Mouse (Mus musculus): Measurements from ENCODE around the gene Fez1. TPM values are rescaled to one million over a fixed set of nuclear protein-coding genes. Genes with fewer than 3 reads are reported as not detected.

Fez1 gene
- polyA plus RNA-seq, 1 experiment from 2014 or later, result 3.6 TPM

DNA sequence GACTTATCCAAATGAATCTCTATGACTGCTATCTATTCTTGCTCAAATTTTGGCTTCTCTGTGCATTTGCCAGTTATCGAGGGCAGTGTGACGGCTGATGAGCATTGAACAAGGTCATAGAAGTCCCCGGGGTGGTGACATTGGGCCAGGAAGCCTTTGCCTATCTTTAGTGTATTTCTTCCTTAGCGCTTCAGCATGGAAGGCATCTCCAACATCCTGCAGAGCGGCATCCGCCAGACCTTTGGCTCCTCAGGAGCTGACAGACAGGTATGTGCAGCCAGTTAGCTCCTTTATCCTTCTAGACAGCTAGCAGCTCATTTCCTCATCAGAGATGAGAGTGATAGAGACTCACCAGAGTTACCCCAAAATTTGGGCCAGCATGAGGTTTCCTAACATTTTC lies 47.0 kb downstream of the Fez1 start:
- no peak for ATAC-seq (replicated peaks; ENCODE audit: insufficient number of reproducible peaks, low FRiP score, low TSS enrichment)
- Histone ChIP-seq H3K36me3 (ENCODE audit: control insufficient read depth, insufficient read depth, low read length) (no peaks in the 10 kb centered on the region), H3K9me3 (replicated peaks; ENCODE audit: control insufficient read depth, low read length) (no peaks in the 10 kb centered on the region), H3K27me3 (ENCODE audit: control insufficient read depth, insufficient read depth, low read length) (no peaks in the 10 kb centered on the region), H3K9ac (ENCODE audit: low read depth, low read length) (no peak overlapping the region), H3K4me3 (ENCODE audit: low read depth, low read length) (no peak overlapping the region), H3K27ac (ENCODE audit: low read depth, low read length) (no peak overlapping the region), H3K4me1 (ENCODE audit: control insufficient read depth, insufficient read depth, low read length) (no peaks in the 10 kb centered on the region), H3K4me2 (no peak overlapping the region)
- 72% methylated on average over 6 of the region's 6 CpGs for WGBS (ENCODE audit: insufficient replicate concordance)

DNA sequence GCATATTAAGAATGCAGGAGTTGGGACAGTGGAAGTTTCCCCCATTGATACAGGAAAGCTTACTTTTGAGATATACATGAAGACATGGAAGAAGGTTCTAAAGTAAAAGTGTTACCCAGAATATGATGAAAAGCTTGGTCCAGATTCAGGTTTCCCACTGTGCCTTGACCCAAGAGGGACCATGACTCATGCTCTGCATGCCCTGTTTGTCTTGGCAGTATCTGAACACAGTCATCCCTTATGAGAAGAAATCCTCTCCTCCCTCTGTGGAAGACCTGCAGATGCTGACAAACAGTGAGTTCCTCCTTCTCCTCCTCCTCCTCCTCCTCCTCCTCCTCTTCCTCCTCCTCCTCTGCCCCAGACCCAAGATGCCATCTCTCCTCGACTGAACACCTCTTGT lies 48.6 kb downstream of the Fez1 start:
- H3K4me2 ChIP-seq, result no peak overlapping the region
- H3K9ac ChIP-seq (ENCODE audit: low read depth, low read length), result no peak overlapping the region
- 50% methylated on average over 1 of the region's 1 CpGs for WGBS (ENCODE audit: insufficient replicate concordance)
- H3K4me3 ChIP-seq (ENCODE audit: low read depth, low read length), result no peak overlapping the region
- no peak for ATAC-seq (replicated peaks; ENCODE audit: insufficient number of reproducible peaks, low FRiP score, low TSS enrichment)
- no peaks in the 10 kb centered on the region for H3K36me3 ChIP-seq (ENCODE audit: control insufficient read depth, insufficient read depth, low read length)
- H3K27me3 ChIP-seq (ENCODE audit: control insufficient read depth, insufficient read depth, low read length), result no peaks in the 10 kb centered on the region
- H3K27ac ChIP-seq (ENCODE audit: low read depth, low read length), result no peak overlapping the region
- H3K4me1 ChIP-seq (ENCODE audit: control insufficient read depth, insufficient read depth, low read length), result no peaks in the 10 kb centered on the region
- no peaks in the 10 kb centered on the region for H3K9me3 ChIP-seq (replicated peaks; ENCODE audit: control insufficient read depth, low read length)

DNA sequence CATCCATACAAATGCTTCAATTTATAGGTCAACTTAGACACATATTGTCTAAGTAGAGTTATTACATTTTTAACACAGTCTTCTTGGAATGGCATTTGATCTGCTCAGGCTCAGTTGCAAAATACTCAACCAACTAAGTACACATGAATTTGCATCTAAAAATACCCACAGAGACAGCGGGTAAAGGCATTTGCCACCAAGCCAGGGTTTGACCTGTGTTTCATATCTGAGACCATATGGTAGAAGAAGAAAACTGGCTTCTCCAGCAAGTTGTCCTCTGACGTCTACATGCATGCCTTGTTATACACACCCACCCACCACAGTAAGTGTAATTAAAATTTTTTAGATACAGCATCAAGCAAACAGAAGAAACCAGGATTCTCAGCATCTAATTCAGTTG lies 52.1 kb downstream of the Fez1 start:
- H3K36me3 ChIP-seq (ENCODE audit: control insufficient read depth, insufficient read depth, low read length), result no peaks in the 10 kb centered on the region
- no peaks in the 10 kb centered on the region for H3K27me3 ChIP-seq (ENCODE audit: control insufficient read depth, insufficient read depth, low read length)
- no peak overlapping the region for H3K27ac ChIP-seq (ENCODE audit: low read depth, low read length)
- no peak for ATAC-seq (replicated peaks; ENCODE audit: insufficient number of reproducible peaks, low FRiP score, low TSS enrichment)
- no peak overlapping the region for H3K9ac ChIP-seq (ENCODE audit: low read depth, low read length)
- no peak overlapping the region for H3K4me3 ChIP-seq (ENCODE audit: low read depth, low read length)
- H3K4me2 ChIP-seq, result no peak overlapping the region
- WGBS (ENCODE audit: insufficient replicate concordance), result 62% methylated on average over 2 of the region's 2 CpGs
- H3K9me3 ChIP-seq (replicated peaks; ENCODE audit: control insufficient read depth, low read length), result no peaks in the 10 kb centered on the region
- no peaks in the 10 kb centered on the region for H3K4me1 ChIP-seq (ENCODE audit: control insufficient read depth, insufficient read depth, low read length)

DNA sequence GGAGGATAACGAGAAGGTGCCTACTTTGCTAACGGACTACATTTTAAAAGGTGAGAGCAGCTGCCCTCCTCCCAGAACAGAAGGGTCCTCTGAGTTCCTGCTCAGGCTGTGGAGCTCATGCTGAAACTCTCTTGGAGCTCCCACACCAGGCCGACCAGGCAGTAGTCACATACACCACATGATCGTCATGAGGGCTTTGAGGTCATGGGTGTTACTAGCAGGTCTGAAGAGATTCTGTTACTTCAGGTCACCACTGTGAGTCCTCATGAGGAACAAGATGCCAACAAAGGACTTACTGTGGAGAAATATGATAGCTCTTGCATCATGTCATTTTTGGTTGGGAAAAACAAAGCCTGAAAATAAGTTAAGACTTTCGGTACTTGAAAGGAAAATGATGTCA lies 54.6 kb downstream of the Fez1 start:
- Histone ChIP-seq H3K27me3 (ENCODE audit: control insufficient read depth, insufficient read depth, low read length) (no peaks in the 10 kb centered on the region), H3K36me3 (ENCODE audit: control insufficient read depth, insufficient read depth, low read length) (no peaks in the 10 kb centered on the region), H3K9me3 (replicated peaks; ENCODE audit: control insufficient read depth, low read length) (no peaks in the 10 kb centered on the region), H3K4me2 (no peak overlapping the region), H3K9ac (ENCODE audit: low read depth, low read length) (no peak overlapping the region), H3K27ac (ENCODE audit: low read depth, low read length) (no peak overlapping the region), H3K4me1 (ENCODE audit: control insufficient read depth, insufficient read depth, low read length) (no peaks in the 10 kb centered on the region), H3K4me3 (ENCODE audit: low read depth, low read length) (no peak overlapping the region)
- no peak for ATAC-seq (replicated peaks; ENCODE audit: insufficient number of reproducible peaks, low FRiP score, low TSS enrichment)
- WGBS (ENCODE audit: insufficient replicate concordance), result 81% methylated on average over 5 of the region's 5 CpGs

DNA sequence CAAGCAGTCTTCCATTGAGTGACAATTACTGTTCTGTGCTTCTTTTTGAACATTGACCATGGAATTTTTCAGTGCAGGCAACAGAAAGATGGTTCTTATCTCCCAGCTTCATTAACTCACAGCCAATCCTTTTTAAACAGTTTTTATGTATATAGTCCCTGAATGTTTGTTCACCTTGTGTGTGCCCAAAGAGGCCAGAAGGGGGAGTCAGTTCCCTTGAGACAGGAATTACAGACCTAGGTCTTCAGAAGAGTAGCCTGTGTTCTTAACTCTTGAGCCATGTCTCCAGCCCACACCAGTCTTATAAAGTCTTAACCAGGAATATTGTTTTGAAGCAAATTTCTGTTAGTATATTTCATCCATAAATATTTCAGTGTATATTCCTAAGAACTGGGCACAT lies 55.1 kb downstream of the Fez1 start:
- Histone ChIP-seq H3K4me2 (no peak overlapping the region), H3K9me3 (replicated peaks; ENCODE audit: control insufficient read depth, low read length) (no peaks in the 10 kb centered on the region), H3K36me3 (ENCODE audit: control insufficient read depth, insufficient read depth, low read length) (no peaks in the 10 kb centered on the region), H3K4me3 (ENCODE audit: low read depth, low read length) (no peak overlapping the region), H3K27me3 (ENCODE audit: control insufficient read depth, insufficient read depth, low read length) (no peaks in the 10 kb centered on the region), H3K9ac (ENCODE audit: low read depth, low read length) (no peak overlapping the region), H3K27ac (ENCODE audit: low read depth, low read length) (no peak overlapping the region), H3K4me1 (ENCODE audit: control insufficient read depth, insufficient read depth, low read length) (no peaks in the 10 kb centered on the region)
- ATAC-seq (replicated peaks; ENCODE audit: insufficient number of reproducible peaks, low FRiP score, low TSS enrichment), result no peak

DNA sequence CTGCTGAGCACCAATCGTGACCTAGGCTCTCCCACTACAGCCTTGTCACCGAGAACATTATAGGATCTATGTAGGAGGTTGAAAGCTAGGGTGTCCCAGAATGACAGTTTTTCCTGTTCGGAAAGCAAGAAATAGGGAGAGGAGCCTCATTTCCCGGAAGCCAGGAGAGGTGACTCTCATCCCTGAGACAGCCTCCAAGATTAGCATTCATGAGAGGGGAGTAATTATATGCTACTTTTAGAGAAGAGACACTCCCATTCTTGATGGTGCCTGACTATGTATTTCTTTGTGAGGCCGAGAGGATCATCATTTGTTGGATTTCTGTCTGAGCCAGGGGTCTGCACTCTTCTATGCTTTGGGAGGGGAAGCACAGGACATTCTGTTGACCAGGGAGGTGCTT lies 60.0 kb downstream of the Fez1 start:
- Histone ChIP-seq H3K9me3 (replicated peaks; ENCODE audit: control insufficient read depth, low read length) (no peaks in the 10 kb centered on the region), H3K4me1 (ENCODE audit: control insufficient read depth, insufficient read depth, low read length) (no peaks in the 10 kb centered on the region), H3K4me2 (no peak overlapping the region), H3K9ac (ENCODE audit: low read depth, low read length) (no peak overlapping the region), H3K27ac (ENCODE audit: low read depth, low read length) (no peak overlapping the region), H3K4me3 (ENCODE audit: low read depth, low read length) (no peak overlapping the region), H3K27me3 (ENCODE audit: control insufficient read depth, insufficient read depth, low read length) (no peaks in the 10 kb centered on the region), H3K36me3 (ENCODE audit: control insufficient read depth, insufficient read depth, low read length) (no peaks in the 10 kb centered on the region)
- ATAC-seq (replicated peaks; ENCODE audit: insufficient number of reproducible peaks, low FRiP score, low TSS enrichment), result no peak
- 65% methylated on average over 5 of the region's 5 CpGs for WGBS (ENCODE audit: insufficient replicate concordance)

DNA sequence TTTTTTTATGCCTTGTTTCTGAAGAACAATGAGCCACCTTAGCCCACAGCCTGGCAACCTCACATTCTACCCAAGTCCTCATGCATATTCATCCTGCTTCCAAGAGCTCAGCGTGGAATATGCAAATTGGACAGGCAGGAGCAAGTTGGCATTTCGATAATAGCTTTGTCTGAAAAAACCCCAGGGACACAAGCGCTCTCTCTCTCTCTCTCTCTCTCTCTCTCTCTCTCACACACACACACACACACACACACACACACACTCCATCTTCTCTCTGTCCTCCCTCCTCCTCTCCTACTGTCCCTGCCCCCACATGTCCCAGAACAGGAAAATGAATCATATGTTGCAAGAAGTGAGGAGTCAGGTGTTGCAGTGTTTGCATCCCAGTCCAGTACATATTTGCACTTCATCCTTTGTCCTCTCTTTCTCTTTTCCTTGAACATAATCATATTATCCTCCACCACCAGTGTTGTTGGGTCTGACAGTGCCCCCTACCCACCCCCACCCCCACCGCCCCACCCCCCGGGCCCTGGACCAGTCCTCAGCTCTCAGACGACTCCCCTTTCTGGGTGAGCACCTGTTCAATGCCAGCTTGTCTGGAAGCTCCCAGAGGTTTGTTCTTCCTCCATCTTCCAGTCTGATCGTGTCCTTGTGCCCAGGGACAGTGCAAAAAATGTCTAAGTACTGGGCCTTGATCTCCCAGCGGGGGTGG lies 60.5 kb downstream of the Fez1 start:
- no peak overlapping the region for H3K27ac ChIP-seq (ENCODE audit: low read depth, low read length)
- no peaks in the 10 kb centered on the region for H3K4me1 ChIP-seq (ENCODE audit: control insufficient read depth, insufficient read depth, low read length)
- no peak for ATAC-seq (replicated peaks; ENCODE audit: insufficient number of reproducible peaks, low FRiP score, low TSS enrichment)

DNA sequence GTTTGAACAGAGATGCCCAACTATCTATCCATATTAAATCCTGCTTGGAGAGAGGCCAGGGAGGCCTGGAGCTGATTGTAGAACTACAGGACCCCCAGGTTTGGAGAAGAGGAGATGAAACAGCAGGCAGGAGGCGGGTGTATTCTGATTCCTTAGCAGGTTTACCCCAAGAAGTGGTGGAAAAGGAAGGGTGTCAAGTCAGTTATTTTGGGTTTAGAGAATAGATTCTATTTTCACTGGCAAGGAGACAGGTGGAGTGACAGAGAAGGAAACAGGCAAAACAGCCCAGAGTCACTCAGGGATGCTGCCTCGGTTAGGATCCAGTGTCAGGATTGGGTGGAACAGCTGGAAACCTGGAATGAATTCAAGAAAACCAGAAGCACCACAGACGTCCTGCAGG lies 61.9 kb downstream of the Fez1 start:
- WGBS (ENCODE audit: insufficient replicate concordance), result 50% methylated on average over 3 of the region's 3 CpGs
- no peaks in the 10 kb centered on the region for H3K36me3 ChIP-seq (ENCODE audit: control insufficient read depth, insufficient read depth, low read length)
- no peak overlapping the region for H3K4me2 ChIP-seq
- ATAC-seq (replicated peaks; ENCODE audit: insufficient number of reproducible peaks, low FRiP score, low TSS enrichment), result no peak
- no peaks in the 10 kb centered on the region for H3K9me3 ChIP-seq (replicated peaks; ENCODE audit: control insufficient read depth, low read length)
- H3K27ac ChIP-seq (ENCODE audit: low read depth, low read length), result no peak overlapping the region
- no peaks in the 10 kb centered on the region for H3K27me3 ChIP-seq (ENCODE audit: control insufficient read depth, insufficient read depth, low read length)
- no peak overlapping the region for H3K9ac ChIP-seq (ENCODE audit: low read depth, low read length)
- no peaks in the 10 kb centered on the region for H3K4me1 ChIP-seq (ENCODE audit: control insufficient read depth, insufficient read depth, low read length)
- no peak overlapping the region for H3K4me3 ChIP-seq (ENCODE audit: low read depth, low read length)

More for the DNA sequence above, 60.5 kb downstream of the Fez1 start:
- WGBS (ENCODE audit: insufficient replicate concordance), result 46% methylated on average over 8 of the region's 8 CpGs
- H3K9ac ChIP-seq (ENCODE audit: low read depth, low read length), result no peak overlapping the region
- no peak overlapping the region for H3K4me2 ChIP-seq
- no peaks in the 10 kb centered on the region for H3K27me3 ChIP-seq (ENCODE audit: control insufficient read depth, insufficient read depth, low read length)
- no peaks in the 10 kb centered on the region for H3K9me3 ChIP-seq (replicated peaks; ENCODE audit: control insufficient read depth, low read length)
- H3K4me3 ChIP-seq (ENCODE audit: low read depth, low read length), result no peak overlapping the region
- H3K36me3 ChIP-seq (ENCODE audit: control insufficient read depth, insufficient read depth, low read length), result no peaks in the 10 kb centered on the region

DNA sequence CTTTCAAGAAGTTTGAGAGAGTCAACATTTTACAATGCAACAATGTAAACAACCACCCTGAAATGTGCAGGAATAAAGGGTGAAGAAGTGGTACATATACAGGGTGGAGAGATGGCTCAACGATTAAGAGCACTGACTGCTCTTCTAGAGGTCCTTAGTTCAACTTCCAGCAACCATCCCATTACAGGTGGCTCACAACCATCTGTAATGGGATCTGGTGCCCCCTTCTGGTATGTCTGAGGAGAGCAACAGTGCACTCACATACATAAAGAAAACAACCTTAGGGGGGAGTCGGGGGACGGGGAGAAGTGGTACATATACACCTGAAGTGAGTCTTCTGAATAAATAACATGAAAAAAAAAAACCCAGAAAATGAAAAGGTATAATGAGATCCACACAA lies 63.6 kb downstream of the Fez1 start:
- H3K4me1 ChIP-seq (ENCODE audit: control insufficient read depth, insufficient read depth, low read length), result no peaks in the 10 kb centered on the region
- 55% methylated on average over 3 of the region's 3 CpGs for WGBS (ENCODE audit: insufficient replicate concordance)
- H3K4me2 ChIP-seq, result no peak overlapping the region
- no peak overlapping the region for H3K4me3 ChIP-seq (ENCODE audit: low read depth, low read length)
- H3K9ac ChIP-seq (ENCODE audit: low read depth, low read length), result no peak overlapping the region
- no peaks in the 10 kb centered on the region for H3K36me3 ChIP-seq (ENCODE audit: control insufficient read depth, insufficient read depth, low read length)
- no peak overlapping the region for H3K27ac ChIP-seq (ENCODE audit: low read depth, low read length)
- H3K9me3 ChIP-seq (replicated peaks; ENCODE audit: control insufficient read depth, low read length), result no peaks in the 10 kb centered on the region
- H3K27me3 ChIP-seq (ENCODE audit: control insufficient read depth, insufficient read depth, low read length), result no peaks in the 10 kb centered on the region
- no peak for ATAC-seq (replicated peaks; ENCODE audit: insufficient number of reproducible peaks, low FRiP score, low TSS enrichment)
